Mouse (Mus musculus): ENCODE data around the gene Syt12.

DNA sequence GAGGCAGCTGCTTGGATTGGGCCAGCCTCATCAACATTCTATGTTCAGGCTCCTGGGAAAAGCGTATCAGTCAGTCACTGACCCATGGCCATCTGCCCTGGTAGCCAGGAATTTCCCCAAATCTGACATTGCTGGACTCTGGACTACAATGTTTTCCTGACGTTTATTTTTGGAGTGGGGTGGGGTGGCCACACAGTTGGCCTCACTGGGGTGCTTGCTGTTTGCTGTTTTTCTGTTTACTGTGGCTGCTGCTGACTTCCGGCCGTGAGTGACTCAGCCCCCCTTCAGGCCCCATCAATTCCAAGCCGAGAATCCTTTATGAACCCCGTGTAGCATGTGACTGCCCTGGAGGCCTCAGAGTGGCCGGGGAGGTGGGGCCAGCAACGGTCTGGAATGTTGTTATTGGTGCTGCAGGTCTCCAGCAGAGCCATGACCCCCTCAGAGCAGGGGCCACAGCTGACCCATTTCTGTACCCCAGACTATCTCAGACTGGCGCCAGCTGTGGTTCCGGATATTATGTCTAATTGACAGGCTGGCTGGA is 35.6 kb downstream of the Syt12 start:
- TF ChIP-seq CTCF (IDR thresholded peaks at IDR 0.05; ENCODE audit: borderline replicate concordance, insufficient read depth, low read length) (no peak), POLR2A (IDR thresholded peaks at IDR 0.05; ENCODE audit: low read depth, low read length) (no peak)
